Mouse (Mus musculus) left cerebral cortex, postnatal 36 days (tissue): ENCODE data around the gene AU022252. TPM values are rescaled to one million over a fixed set of nuclear protein-coding genes. Genes with fewer than 3 reads are reported as not detected.

ENCODE experiments used
- DNase-seq, 2 experiments: peaks; one replicate each; pipeline ENCODE4 v3.0.0; 2021 to 2022; ENCODE audit warnings: low spot score in 2 of 2, mixed read lengths in 1 of 2
- intact Hi-C: fragments of 180-260 bp; cut with DNase I; formaldehyde crosslinking; loops from one replicate; pipeline ENCODE4 v1.15.1; 2025
- total RNA-seq, 2 experiments: library from RNA; stranded (reverse); gene quantifications; 2 replicates each; pipeline ENCODE4 v1.2.3; 2021

The AU022252 gene
- total RNA-seq, 2 experiments from 2014 or later = 28.0 to 34.5 TPM

DNA sequence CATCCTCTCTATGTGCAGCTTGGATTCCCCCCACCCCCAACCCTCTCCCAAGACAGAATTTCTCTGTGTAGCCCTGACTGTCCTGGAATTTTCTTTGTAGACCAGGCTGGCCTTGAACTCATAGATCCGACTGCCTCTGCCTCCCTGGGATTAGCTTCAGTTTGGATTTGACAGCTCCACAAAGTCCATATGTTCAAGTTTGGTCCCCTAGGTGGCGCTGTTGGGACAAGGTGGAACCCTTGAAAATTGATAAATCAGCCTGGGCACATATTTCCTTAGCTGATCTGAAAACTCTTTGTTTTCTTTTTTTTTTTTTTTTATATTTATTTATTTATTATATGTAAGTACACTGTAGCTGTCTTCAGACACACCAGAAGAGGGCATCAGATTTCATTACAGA, 75.3 kb downstream of the AU022252 start:
- no peak for DNase-seq
- intact Hi-C loops = no loop called here

Other genes starting within 250 kb of the AU022252 start
- 100 to 1,000 TPM; 107 to 126 TPM for gene Slc2a1, start 124.0 kb downstream of the AU022252 start, total RNA-seq
- gene Zfp691, start 58.5 kb downstream of the AU022252 start, total RNA-seq = 1 to 10 TPM; 6.9 to 8.6 TPM
- under 1 TPM; 0.44 to 0.75 TPM for gene Ermap, start 42.7 kb downstream of the AU022252 start, total RNA-seq
- gene Svbp, start 37.4 kb downstream of the AU022252 start, total RNA-seq = 10 to 100 TPM; 18.5 to 20.5 TPM
- gene Tmem269, start 14.5 kb downstream of the AU022252 start, total RNA-seq = under 1 TPM; 0.57 to 0.91 TPM
- gene P3h1, start 203 bp upstream of the AU022252 start, total RNA-seq = 1 to 10 TPM; 4.9 to 7.7 TPM
- under 1 TPM; 0.27 to 0.32 TPM for gene Cldn19, start 22.7 kb upstream of the AU022252 start, total RNA-seq
- gene Ybx1, start 61.9 kb upstream of the AU022252 start, total RNA-seq = 100 to 1,000 TPM; 211 to 212 TPM
- 10 to 100 TPM; 15.2 to 16.2 TPM for gene Ppih, start 87.8 kb upstream of the AU022252 start, total RNA-seq
- gene Ccdc30, start 182.8 kb upstream of the AU022252 start, total RNA-seq = 10 to 100 TPM; 19.5 to 23.3 TPM
- 1 to 10 TPM; 4.7 to 7.2 TPM for gene Ppcs, start 189.7 kb upstream of the AU022252 start, total RNA-seq
- under 1 TPM in 1 of 2 experiments, not detected in 1; 0.88 TPM for gene Zmynd12, start 190.1 kb upstream of the AU022252 start, total RNA-seq